ENCODE assay signal across 24 mouse cellular contexts in genomic region chr3:105873451-105874445, GRCm38 (mm10). TPM values are rescaled to one million over a fixed set of nuclear protein-coding genes. Genes with fewer than 3 reads are reported as not detected.
DNase-seq lines count a peak whose midpoint lies in the region; ATAC-seq and TF ChIP-seq lines count a peak whose summit lies in the region.
"Had no signal": no experiment of that assay in that cellular context is flagged by ENCODE, and none has a peak within 500 bp of the region (broad histone marks: within the 10 kb centered on the region; RNA-seq: fewer than 3 reads in every experiment).

No protein-coding gene starts in this region.

- no peak for TF ChIP-seq EP300 in lung, postnatal 0 days (IDR thresholded peaks at IDR 0.05)

- H3K4me1 ChIP-seq in intestine, embryonic 14.5 days (replicated peaks; ENCODE audit: control insufficient read depth, insufficient read depth, low read length), result peaks cover 5% of the 10 kb centered on the region
- H3K4me1 ChIP-seq in intestine, embryonic 16.5 days (ENCODE audit: control insufficient read depth, insufficient read depth, low read length), result peaks cover 5% of the 10 kb centered on the region; the same call in 1 of the 2 replicates
- H3K4me1 ChIP-seq in midbrain, embryonic 11.5 days (ENCODE audit: control insufficient read depth, insufficient read depth, low read length), result no peaks in the 10 kb centered on the region
- peaks cover 4% of the 10 kb centered on the region; the same call in 1 of the 2 replicates for H3K4me1 ChIP-seq in midbrain, embryonic 16.5 days (ENCODE audit: control insufficient read depth, insufficient read depth, low read length)
- H3K4me1 ChIP-seq in lung, postnatal 0 days (ENCODE audit: insufficient read depth, low read depth, low read length), result peaks cover 7% of the 10 kb centered on the region; the same call in 1 of the 2 replicates
- H3K4me1 ChIP-seq: hindbrain, embryonic 15.5 days had no signal

- no peak overlapping the region for H3K4me2 ChIP-seq in intestine, embryonic 14.5 days (ENCODE audit: low read length)
- H3K4me2 ChIP-seq in intestine, embryonic 16.5 days (ENCODE audit: low read depth, low read length), result no peak overlapping the region
- H3K4me2 ChIP-seq in midbrain, embryonic 11.5 days, result no peak overlapping the region
- H3K4me2 ChIP-seq in midbrain, embryonic 16.5 days (ENCODE audit: low read length), result no peak overlapping the region
- H3K4me2 ChIP-seq in lung, postnatal 0 days (replicated peaks; ENCODE audit: low read depth, low read length), result no peak overlapping the region
- H3K4me2 ChIP-seq: heart, embryonic 13.5 days; hindbrain, embryonic 12.5 days; hindbrain, embryonic 15.5 days had no signal

- WGBS in intestine, embryonic 14.5 days, result 80% methylated on average over 6 of the region's 6 CpGs
- 82% methylated on average over 6 of the region's 6 CpGs for WGBS in intestine, embryonic 16.5 days
- 83% methylated on average over 6 of the region's 6 CpGs for WGBS in midbrain, embryonic 11.5 days
- WGBS in midbrain, embryonic 16.5 days, result 79% methylated on average over 6 of the region's 6 CpGs
- WGBS in lung, postnatal 0 days, result 81% methylated on average over 6 of the region's 6 CpGs

- H3K36me3 ChIP-seq in intestine, embryonic 14.5 days (ENCODE audit: control insufficient read depth, insufficient read depth, low read length), result no peaks in the 10 kb centered on the region
- no peaks in the 10 kb centered on the region for H3K36me3 ChIP-seq in intestine, embryonic 16.5 days (ENCODE audit: control insufficient read depth, insufficient read depth, low read length)
- no peaks in the 10 kb centered on the region for H3K36me3 ChIP-seq in midbrain, embryonic 11.5 days (ENCODE audit: control insufficient read depth, insufficient read depth, low read length)
- H3K36me3 ChIP-seq in midbrain, embryonic 16.5 days (ENCODE audit: control insufficient read depth, insufficient read depth, low read length), result no peaks in the 10 kb centered on the region
- no peaks in the 10 kb centered on the region for H3K36me3 ChIP-seq in lung, postnatal 0 days (ENCODE audit: insufficient read depth, low read length)
- H3K36me3 ChIP-seq: forebrain, embryonic 10.5 days; heart, embryonic 13.5 days; hindbrain, embryonic 12.5 days; hindbrain, embryonic 15.5 days had no signal

- no peak for DNase-seq in gastrocnemius, adult 2 months
- DNase-seq in gastrocnemius, postnatal 25 days, result no peak
- peak; percentile 38 for DNase-seq in intestine, embryonic 14.5 days (ENCODE audit: low spot score)
- DNase-seq in midbrain, embryonic 11.5 days (ENCODE audit: low spot score, missing footprints), result peak; percentile 59
- DNase-seq in lung, postnatal 0 days (ENCODE audit: low spot score), result no peak
- DNase-seq: adrenal gland, adult 8-10 months; adrenal gland, postnatal 25 days; cerebellum, adult 18-20 months; cerebellum, adult 9-10 months; cerebellum, postnatal 14 days; forebrain, postnatal 0 days; gastrocnemius, postnatal 36 days; heart, postnatal 14 days had no signal

- no peaks in the 10 kb centered on the region for H3K9me3 ChIP-seq in intestine, embryonic 14.5 days (ENCODE audit: control insufficient read depth, low read length)
- H3K9me3 ChIP-seq in intestine, embryonic 16.5 days (ENCODE audit: control insufficient read depth, low read length), result no peaks in the 10 kb centered on the region
- H3K9me3 ChIP-seq in midbrain, embryonic 11.5 days (ENCODE audit: control insufficient read depth, low read length), result no peaks in the 10 kb centered on the region
- no peaks in the 10 kb centered on the region for H3K9me3 ChIP-seq in midbrain, embryonic 16.5 days (replicated peaks; ENCODE audit: control insufficient read depth, low read length, poor library complexity, severe bottlenecking)
- no peaks in the 10 kb centered on the region for H3K9me3 ChIP-seq in lung, postnatal 0 days (ENCODE audit: low read length)
- H3K9me3 ChIP-seq: forebrain, embryonic 10.5 days; heart, embryonic 13.5 days; hindbrain, embryonic 12.5 days; hindbrain, embryonic 15.5 days had no signal

- intact Hi-C loops in gastrocnemius, adult 2 months (cut with DNase I), result no loop called here

- H3K9ac ChIP-seq in intestine, embryonic 14.5 days (ENCODE audit: low read length), result no peak overlapping the region
- no peak overlapping the region for H3K9ac ChIP-seq in intestine, embryonic 16.5 days (ENCODE audit: low read depth, low read length)
- no peak overlapping the region for H3K9ac ChIP-seq in midbrain, embryonic 11.5 days (ENCODE audit: low read length)
- H3K9ac ChIP-seq in midbrain, embryonic 16.5 days (ENCODE audit: low read depth, low read length), result no peak overlapping the region
- no peak overlapping the region for H3K9ac ChIP-seq in lung, postnatal 0 days (replicated peaks; ENCODE audit: low read depth)
- H3K9ac ChIP-seq: forebrain, postnatal 0 days; heart, embryonic 13.5 days; hindbrain, embryonic 12.5 days; hindbrain, embryonic 15.5 days had no signal

- no peak for TF ChIP-seq CTCF in gastrocnemius, adult 2 months (IDR thresholded peaks at IDR 0.05)
- no peak for TF ChIP-seq CTCF in lung, postnatal 0 days (IDR thresholded peaks at IDR 0.05)

- peak overlapping the region; percentile 77 for H3K27ac ChIP-seq in gastrocnemius, adult 2 months
- H3K27ac ChIP-seq in intestine, embryonic 14.5 days (ENCODE audit: low read depth), result no peak overlapping the region
- H3K27ac ChIP-seq in intestine, embryonic 16.5 days (ENCODE audit: low read length), result no peak overlapping the region
- no peak overlapping the region for H3K27ac ChIP-seq in midbrain, embryonic 11.5 days (ENCODE audit: low read depth, low read length)
- H3K27ac ChIP-seq in midbrain, embryonic 16.5 days (ENCODE audit: low read length), result no peak overlapping the region
- H3K27ac ChIP-seq in lung, postnatal 0 days (ENCODE audit: low read length), result no peak overlapping the region
- H3K27ac ChIP-seq: forebrain, embryonic 10.5 days; heart, embryonic 13.5 days; hindbrain, embryonic 12.5 days; hindbrain, embryonic 15.5 days had no signal

- ATAC-seq in intestine, embryonic 14.5 days (replicated peaks; ENCODE audit: low FRiP score, low TSS enrichment, low read depth), result no peak
- no peak for ATAC-seq in intestine, embryonic 16.5 days
- ATAC-seq in midbrain, embryonic 11.5 days (ENCODE audit: low FRiP score), result no peak
- ATAC-seq in midbrain, embryonic 16.5 days, result no peak
- ATAC-seq in lung, postnatal 0 days, result no peak
- ATAC-seq: activated CD4-positive, CD25-positive, alpha-beta regulatory T cell, adult 4 months; forebrain, embryonic 14.5 days; forebrain, postnatal 0 days had no signal

- no peak overlapping the region for H3K4me3 ChIP-seq in gastrocnemius, adult 2 months
- H3K4me3 ChIP-seq in intestine, embryonic 14.5 days (ENCODE audit: low read depth, low read length), result no peak overlapping the region
- H3K4me3 ChIP-seq in intestine, embryonic 16.5 days (ENCODE audit: low read length), result no peak overlapping the region
- no peak overlapping the region for H3K4me3 ChIP-seq in midbrain, embryonic 11.5 days (ENCODE audit: low read depth, low read length)
- no peak overlapping the region for H3K4me3 ChIP-seq in midbrain, embryonic 16.5 days (ENCODE audit: low read depth, low read length)
- no peak overlapping the region for H3K4me3 ChIP-seq in lung, postnatal 0 days (ENCODE audit: low read depth, low read length)
- H3K4me3 ChIP-seq: forebrain, embryonic 10.5 days; heart, embryonic 13.5 days; hindbrain, embryonic 12.5 days; hindbrain, embryonic 15.5 days had no signal

- H3K27me3 ChIP-seq in intestine, embryonic 14.5 days (replicated peaks; ENCODE audit: control insufficient read depth, insufficient read depth, low read length), result no peaks in the 10 kb centered on the region
- no peaks in the 10 kb centered on the region for H3K27me3 ChIP-seq in intestine, embryonic 16.5 days (replicated peaks; ENCODE audit: control insufficient read depth, insufficient read depth, low read length)
- H3K27me3 ChIP-seq in midbrain, embryonic 11.5 days (ENCODE audit: control insufficient read depth, insufficient read depth, low read length), result no peaks in the 10 kb centered on the region
- no peaks in the 10 kb centered on the region for H3K27me3 ChIP-seq in midbrain, embryonic 16.5 days (ENCODE audit: control insufficient read depth, insufficient read depth, low read depth, low read length)
- no peaks in the 10 kb centered on the region for H3K27me3 ChIP-seq in lung, postnatal 0 days (replicated peaks; ENCODE audit: insufficient read depth, low read length)
- H3K27me3 ChIP-seq: hindbrain, embryonic 12.5 days; hindbrain, embryonic 15.5 days had no signal

RNA-seq across cellular contexts. Expression of gene Tmigd3, which starts 3.0 kb away (rescaled TPM):
- not detected for total RNA-seq in gastrocnemius, adult 2 months (2021)
- total RNA-seq in gastrocnemius, postnatal 25 days (2021), result not detected
- 0.18 TPM in 1 of 2 replicates, not detected in the other for polyA plus RNA-seq in intestine, embryonic 14.5 days (2014; fragmentation: Nextera tagmentation; extraction: Ambion mirVana)
- polyA plus RNA-seq in intestine, embryonic 16.5 days (2015; fragmentation: Nextera tagmentation; extraction: Ambion mirVana), result 0.79 and 0.89 TPM in 2 replicates
- polyA plus RNA-seq in midbrain, embryonic 11.5 days (2014; fragmentation: Nextera tagmentation; extraction: Ambion mirVana), result not detected in 2 replicates
- not detected in 2 replicates for polyA plus RNA-seq in midbrain, embryonic 16.5 days (2015; fragmentation: Nextera tagmentation; extraction: Ambion mirVana)
- 1.5 and 1.6 TPM in 2 replicates for polyA plus RNA-seq in lung, postnatal 0 days (2015; fragmentation: Nextera tagmentation; extraction: Ambion mirVana)
- total RNA-seq: adrenal gland, adult 8-10 months; adrenal gland, postnatal 25 days; ES-E14; forebrain, postnatal 0 days; gastrocnemius, postnatal 36 days; hematopoietic stem cell, adult 5-6 weeks had no signal
- polyA plus RNA-seq: activated CD4-positive, CD25-positive, alpha-beta regulatory T cell, adult 4 months; embryonic facial prominence, embryonic 11.5 days; forebrain, embryonic 10.5 days; forebrain, embryonic 14.5 days; forebrain, postnatal 0 days; hindbrain, embryonic 12.5 days; hindbrain, embryonic 15.5 days had no signal

RNA-seq across cellular contexts. Expression of gene Adora3, which starts 3.1 kb away (rescaled TPM):
- not detected for total RNA-seq in gastrocnemius, adult 2 months (2021)
- under 1 TPM in 1 of 2 experiments, not detected in 1; 0.21 TPM for total RNA-seq in gastrocnemius, postnatal 25 days (2021)
- polyA plus RNA-seq in intestine, embryonic 14.5 days (2014; fragmentation: Nextera tagmentation; extraction: Ambion mirVana), result 0.17 TPM in 1 of 2 replicates, not detected in the other
- polyA plus RNA-seq in intestine, embryonic 16.5 days (2015; fragmentation: Nextera tagmentation; extraction: Ambion mirVana), result 0.36 and 0.72 TPM in 2 replicates
- not detected in 2 replicates for polyA plus RNA-seq in midbrain, embryonic 11.5 days (2014; fragmentation: Nextera tagmentation; extraction: Ambion mirVana)
- polyA plus RNA-seq in midbrain, embryonic 16.5 days (2015; fragmentation: Nextera tagmentation; extraction: Ambion mirVana), result 0.09 and 0.14 TPM in 2 replicates
- polyA plus RNA-seq in lung, postnatal 0 days (2015; fragmentation: Nextera tagmentation; extraction: Ambion mirVana), result 0.82 and 0.89 TPM in 2 replicates
- total RNA-seq: adrenal gland, postnatal 25 days; ES-E14; gastrocnemius, postnatal 36 days; hematopoietic stem cell, adult 5-6 weeks had no signal
- polyA plus RNA-seq: embryonic facial prominence, embryonic 11.5 days; hindbrain, embryonic 12.5 days had no signal

RNA-seq across cellular contexts. Expression of gene I830077J02Rik, which starts 58.7 kb away (rescaled TPM):
- under 1 TPM; 0.84 to 0.92 TPM for total RNA-seq in gastrocnemius, adult 2 months (2021)
- total RNA-seq in gastrocnemius, postnatal 25 days (2021), result under 1 TPM; 0.28 to 0.64 TPM
- 1.1 and 1.2 TPM in 2 replicates for polyA plus RNA-seq in intestine, embryonic 14.5 days (2014; fragmentation: Nextera tagmentation; extraction: Ambion mirVana)
- 1.1 and 1.7 TPM in 2 replicates for polyA plus RNA-seq in intestine, embryonic 16.5 days (2015; fragmentation: Nextera tagmentation; extraction: Ambion mirVana)
- polyA plus RNA-seq in midbrain, embryonic 11.5 days (2014; fragmentation: Nextera tagmentation; extraction: Ambion mirVana), result 0.63 and 0.83 TPM in 2 replicates
- 0.12 and 0.30 TPM in 2 replicates for polyA plus RNA-seq in midbrain, embryonic 16.5 days (2015; fragmentation: Nextera tagmentation; extraction: Ambion mirVana)
- polyA plus RNA-seq in lung, postnatal 0 days (2015; fragmentation: Nextera tagmentation; extraction: Ambion mirVana), result 1.2 and 1.9 TPM in 2 replicates

Comparison
In these comparisons a context has a peak if more than half of its experiments do, and no peak if none do; other contexts are left out.
1. DNase-seq: peak in intestine, embryonic 14.5 days (single experiment) and midbrain, embryonic 11.5 days (single experiment); none in gastrocnemius, adult 2 months (single experiment), gastrocnemius, postnatal 25 days (single experiment) and lung, postnatal 0 days (single experiment).